17 mouse cellular contexts compared by ENCODE assay signal in genomic region chr1:135009833-135010232, GRCm38 (mm10).
"Had no signal": no experiment of that assay in that cellular context is flagged by ENCODE, and none has a peak within 500 bp of the region (broad histone marks: within the 10 kb centered on the region; RNA-seq: fewer than 3 reads in every experiment).

No protein-coding gene starts in this region.

- H3K9me3 ChIP-seq: liver, embryonic 13.5 days had no signal

- DNase-seq: kidney, postnatal 10 days; kidney, postnatal 36 days; layer of hippocampus, postnatal 36 days; liver, embryonic 13.5 days; lung, adult 2 months; lung, postnatal 14 days; lung, postnatal 4 days; midbrain, embryonic 14.5 days; right cerebral cortex, adult 18-20 months; right cerebral cortex, postnatal 14 days; right cerebral cortex, postnatal 4 days; thymus, adult 2 months; thymus, postnatal 14 days; thymus, postnatal 4 days had no signal

- H3K9ac ChIP-seq: liver, embryonic 13.5 days had no signal

- H3K4me1 ChIP-seq: liver, embryonic 13.5 days had no signal

- H3K27ac ChIP-seq: left cerebral cortex, adult 2 months; liver, embryonic 13.5 days; stomach, postnatal 0 days had no signal

- H3K36me3 ChIP-seq: liver, embryonic 13.5 days had no signal

- H3K4me2 ChIP-seq: liver, embryonic 13.5 days; midbrain, embryonic 11.5 days had no signal

- H3K4me3 ChIP-seq: left cerebral cortex, adult 2 months; liver, embryonic 13.5 days had no signal

- H3K27me3 ChIP-seq: liver, embryonic 13.5 days had no signal
